Mouse (Mus musculus): ENCODE results near the gene Lilra6. TPM values are rescaled to one million over a fixed set of nuclear protein-coding genes. Genes with fewer than 3 reads are reported as not detected.
"Not testable (repeated sequence)": the region's sequence is repeated elsewhere in the genome, so short reads cannot be mapped to it uniquely, and the experiment has no call there.

Lilra6 gene
- polyA plus RNA-seq, 1 experiment from 2014 or later: 1.2 TPM

DNA sequence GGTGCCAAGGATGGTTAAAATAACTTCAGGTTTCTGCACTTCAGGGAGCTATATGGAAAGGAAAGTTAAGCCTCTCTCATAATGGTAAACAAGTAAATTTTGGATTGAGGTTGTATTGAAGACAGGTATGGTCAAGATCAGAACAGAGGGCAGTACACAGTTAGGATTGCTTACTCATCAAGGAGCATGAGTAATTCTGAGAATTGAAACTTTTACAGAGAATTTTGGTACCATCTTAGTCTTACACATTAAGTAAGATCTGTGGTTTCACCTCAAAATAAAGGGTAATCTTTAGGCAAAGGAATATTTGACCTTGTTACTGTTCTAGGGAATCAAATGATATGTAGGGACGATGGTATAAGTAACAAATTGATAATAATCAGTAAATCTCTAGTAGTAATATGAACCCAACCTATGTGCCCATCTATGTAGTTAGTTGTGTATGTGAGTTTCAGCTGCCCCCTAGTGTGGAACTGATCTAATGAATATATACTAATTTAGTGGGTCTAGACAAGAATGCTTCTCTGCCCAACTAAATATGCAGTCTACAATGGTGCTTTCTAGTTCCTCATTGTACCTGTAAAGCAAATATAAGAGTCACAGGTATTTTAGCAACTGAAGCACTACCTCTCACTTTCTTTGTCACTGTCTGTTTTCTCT is 24.7 kb upstream of the Lilra6 start:
- DNase-seq (no peak), ATAC-seq (no peak)
- WGBS (ENCODE audit: insufficient replicate concordance): 45% methylated on average over 1 of the region's 1 CpGs
- Histone ChIP-seq H3K4me3 (ENCODE audit: low read depth, low read length) (no peak overlapping the region), H3K27me3 (ENCODE audit: insufficient read depth, low read length) (no peaks in the 10 kb centered on the region), H3K27ac (ENCODE audit: low read depth) (peak overlapping the region; percentile 34; the same call in 1 of the 2 replicates), H3K9ac (replicated peaks) (no peak overlapping the region), H3K4me1 (ENCODE audit: insufficient read depth) (0 out of 2 replicates have a peak, but pooled peaks cover 2% of the 10 kb centered on the region), H3K36me3 (replicated peaks; ENCODE audit: insufficient read depth, low read length) (no peaks in the 10 kb centered on the region), H3K4me2 (ENCODE audit: low read depth, low read length) (no peak overlapping the region), H3K9me3 (ENCODE audit: low read length) (no peaks in the 10 kb centered on the region)
- TF ChIP-seq EP300 (IDR thresholded peaks at IDR 0.05; ENCODE audit: low read depth): no peak
- TF ChIP-seq CTCF (IDR thresholded peaks at IDR 0.05; ENCODE audit: low read depth): no peak

GRCm38 (mm10) chr7:3935473-3935872 is 20.2 kb upstream of the Lilra6 start:
- H3K36me3 ChIP-seq (replicated peaks; ENCODE audit: insufficient read depth, low read length); H3K27ac ChIP-seq (ENCODE audit: low read depth); H3K9ac ChIP-seq (replicated peaks); H3K4me2 ChIP-seq (ENCODE audit: low read depth, low read length); DNase-seq; ATAC-seq; H3K4me1 ChIP-seq (ENCODE audit: insufficient read depth); H3K9me3 ChIP-seq (ENCODE audit: low read length); H3K4me3 ChIP-seq (ENCODE audit: low read depth, low read length); H3K27me3 ChIP-seq (ENCODE audit: insufficient read depth, low read length): not testable (repeated sequence)

- no peaks in the 10 kb centered on the region for H3K4me1 ChIP-seq (ENCODE audit: insufficient read depth)
- no peak overlapping the region for H3K4me3 ChIP-seq (ENCODE audit: low read depth, low read length)
- 9% methylated on average over 1 of the region's 1 CpGs for whole genome bisulfite sequencing (ENCODE audit: insufficient replicate concordance)
- H3K4me2 ChIP-seq (ENCODE audit: low read depth, low read length): no peak overlapping the region
- peak; percentile 16 for DNase-seq
- TF ChIP-seq CTCF (IDR thresholded peaks at IDR 0.05; ENCODE audit: low read depth): peak; percentile 58
- TF ChIP-seq EP300 (IDR thresholded peaks at IDR 0.05; ENCODE audit: low read depth): no peak
- no peak overlapping the region for H3K9ac ChIP-seq (replicated peaks)
- no peak overlapping the region for H3K27ac ChIP-seq (ENCODE audit: low read depth)
- no peaks in the 10 kb centered on the region for H3K36me3 ChIP-seq (replicated peaks; ENCODE audit: insufficient read depth, low read length)
- ATAC-seq: no peak
- no peaks in the 10 kb centered on the region for H3K9me3 ChIP-seq (ENCODE audit: low read length)
- no peaks in the 10 kb centered on the region for H3K27me3 ChIP-seq (ENCODE audit: insufficient read depth, low read length)
Observed at GRCm38 (mm10) chr7:3903704-3904103, 11.6 kb downstream of the Lilra6 start.

GRCm38 (mm10) chr7:3898036-3898590 is 17.2 kb downstream of the Lilra6 start, which contains the start of gene Gm14548:
Gene Gm14548, minus strand, starts transcription at chr7:3898120.
- H3K27me3 ChIP-seq (ENCODE audit: insufficient read depth, low read length); H3K4me1 ChIP-seq (ENCODE audit: insufficient read depth); H3K36me3 ChIP-seq (replicated peaks; ENCODE audit: insufficient read depth, low read length); ATAC-seq; H3K9ac ChIP-seq (replicated peaks); H3K4me2 ChIP-seq (ENCODE audit: low read depth, low read length); H3K4me3 ChIP-seq (ENCODE audit: low read depth, low read length); H3K9me3 ChIP-seq (ENCODE audit: low read length); H3K27ac ChIP-seq (ENCODE audit: low read depth): not testable (repeated sequence)
- DNase-seq: peak; percentile 33
- WGBS (ENCODE audit: insufficient replicate concordance): 17% methylated on average over 3 of the region's 3 CpGs

GRCm38 (mm10) chr7:3875032-3875431 is 40.3 kb downstream of the Lilra6 start:
- WGBS (ENCODE audit: insufficient replicate concordance): no CpG with 5 or more reads among the region's 1 CpGs
- H3K4me1 ChIP-seq (ENCODE audit: insufficient read depth); DNase-seq; H3K9ac ChIP-seq (replicated peaks); ATAC-seq; H3K9me3 ChIP-seq (ENCODE audit: low read length); H3K4me3 ChIP-seq (ENCODE audit: low read depth, low read length); H3K4me2 ChIP-seq (ENCODE audit: low read depth, low read length); H3K36me3 ChIP-seq (replicated peaks; ENCODE audit: insufficient read depth, low read length); H3K27ac ChIP-seq (ENCODE audit: low read depth); H3K27me3 ChIP-seq (ENCODE audit: insufficient read depth, low read length): not testable (repeated sequence)

Other genes with a start within 250 kb of the Lilra6 start
- gene Leng1, start 249.7 kb downstream of the Lilra6 start, polyA plus RNA-seq (2015; fragmentation: Nextera tagmentation; extraction: Ambion mirVana): 7.0 and 7.8 TPM in 2 replicates
- gene Tmc4, start 237.9 kb downstream of the Lilra6 start, polyA plus RNA-seq (2015; fragmentation: Nextera tagmentation; extraction: Ambion mirVana): 4.7 and 5.0 TPM in 2 replicates
- 46.1 and 50.9 TPM in 2 replicates for gene Tsen34, start 222.6 kb downstream of the Lilra6 start, polyA plus RNA-seq (2015; fragmentation: Nextera tagmentation; extraction: Ambion mirVana)
- 14.8 and 16.1 TPM in 2 replicates for gene Mboat7, start 222.0 kb downstream of the Lilra6 start, polyA plus RNA-seq (2015; fragmentation: Nextera tagmentation; extraction: Ambion mirVana)
- gene Rps9, start 211.5 kb downstream of the Lilra6 start, polyA plus RNA-seq (2015; fragmentation: Nextera tagmentation; extraction: Ambion mirVana): 859 and 872 TPM in 2 replicates
- gene Pirb, start 195.1 kb downstream of the Lilra6 start, polyA plus RNA-seq (2015; fragmentation: Nextera tagmentation; extraction: Ambion mirVana): 5.6 and 7.0 TPM in 2 replicates
- gene Gm15448, start 89.8 kb downstream of the Lilra6 start, polyA plus RNA-seq (2015; fragmentation: Nextera tagmentation; extraction: Ambion mirVana): 0.12 TPM in 1 of 2 replicates, not detected in the other
- gene Pira2, start 70.5 kb downstream of the Lilra6 start, polyA plus RNA-seq (2015; fragmentation: Nextera tagmentation; extraction: Ambion mirVana): 2.0 and 2.8 TPM in 2 replicates
- gene Gm14548, start 17.4 kb downstream of the Lilra6 start, polyA plus RNA-seq (2015; fragmentation: Nextera tagmentation; extraction: Ambion mirVana): 1.4 and 1.6 TPM in 2 replicates
- 5.0 and 5.3 TPM in 2 replicates for gene Lair1, start 147.7 kb upstream of the Lilra6 start, polyA plus RNA-seq (2015; fragmentation: Nextera tagmentation; extraction: Ambion mirVana)
- gene Ttyh1, start 203.9 kb upstream of the Lilra6 start, polyA plus RNA-seq (2015; fragmentation: Nextera tagmentation; extraction: Ambion mirVana): 1.9 and 3.2 TPM in 2 replicates
- gene Leng8, start 221.5 kb upstream of the Lilra6 start, polyA plus RNA-seq (2015; fragmentation: Nextera tagmentation; extraction: Ambion mirVana): 9.1 and 9.7 TPM in 2 replicates
- 2.8 TPM in 2 replicates for gene Leng9, start 234.9 kb upstream of the Lilra6 start, polyA plus RNA-seq (2015; fragmentation: Nextera tagmentation; extraction: Ambion mirVana)
- 8.2 and 12.1 TPM in 2 replicates for gene Cdc42ep5, start 249.4 kb upstream of the Lilra6 start, polyA plus RNA-seq (2015; fragmentation: Nextera tagmentation; extraction: Ambion mirVana)